Mouse (Mus musculus): ENCODE results near the gene P2rx7. TPM values are rescaled to one million over a fixed set of nuclear protein-coding genes. Genes with fewer than 3 reads are reported as not detected.

The P2rx7 gene
- polyA plus RNA-seq, 1 experiment: 5.3 TPM

DNA sequence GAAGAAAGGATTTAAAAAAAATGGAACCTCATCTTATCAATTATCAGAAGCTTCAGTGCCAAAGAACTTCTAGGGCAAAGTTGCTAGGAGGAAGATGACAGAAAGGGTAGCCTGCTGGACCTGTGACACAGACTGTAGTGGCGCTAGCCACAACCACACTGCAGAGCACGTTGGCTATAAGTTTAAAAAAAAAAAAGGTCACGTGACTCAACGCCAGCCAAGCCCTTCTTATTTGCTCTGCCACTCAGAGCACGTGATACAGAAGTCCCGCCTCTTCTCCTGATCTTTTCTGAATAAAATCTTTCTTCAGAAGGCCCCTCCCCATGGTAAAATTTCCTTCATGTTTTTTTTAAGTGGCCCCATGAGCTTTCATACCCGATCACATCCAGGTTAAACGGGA lies 8.5 kb upstream of the P2rx7 start:
- H3K36me3 ChIP-seq (ENCODE audit: control insufficient read depth, insufficient read depth, low read length): no peaks in the 10 kb centered on the region
- no peak for DNase-seq
- H3K4me3 ChIP-seq (ENCODE audit: insufficient read depth, low read depth, low read length): no peak overlapping the region
- no peaks in the 10 kb centered on the region for H3K27me3 ChIP-seq (replicated peaks; ENCODE audit: control insufficient read depth, insufficient read depth, low read length)
- WGBS: 85% methylated on average over 8 of the region's 8 CpGs
- TF ChIP-seq CTCF (conservative IDR thresholded peaks at IDR 0.05; ENCODE audit: insufficient read depth, insufficient read length, low read depth, low read length) (no peak), POLR2A (IDR thresholded peaks at IDR 0.05; ENCODE audit: low read depth, low read length) (no peak)
- H3K4me1 ChIP-seq (ENCODE audit: control insufficient read depth, insufficient read depth, low read length): no peaks in the 10 kb centered on the region
- H3K27ac ChIP-seq (ENCODE audit: insufficient read depth, low read depth, low read length): no peak overlapping the region

DNA sequence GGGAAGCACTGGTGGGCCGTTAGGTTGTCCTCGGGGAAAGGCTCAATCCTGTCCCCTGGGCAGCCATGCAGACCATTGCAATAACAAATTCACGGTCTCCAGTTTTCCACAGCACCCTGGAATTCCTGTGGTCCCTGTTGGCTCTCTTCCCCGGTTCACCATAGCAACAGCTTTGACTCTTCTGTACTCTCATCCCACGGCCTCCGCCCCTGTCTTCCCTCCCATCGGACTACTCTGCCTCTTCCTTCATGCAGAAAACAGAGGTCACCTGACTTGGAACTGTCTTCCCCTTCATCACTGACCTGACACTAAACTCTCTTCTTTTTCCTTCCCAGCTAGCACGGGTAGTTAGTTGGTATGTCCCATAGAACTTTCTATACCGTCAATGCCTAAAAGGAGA lies 7.4 kb upstream of the P2rx7 start:
- TF ChIP-seq POLR2A (IDR thresholded peaks at IDR 0.05; ENCODE audit: low read depth, low read length) (no peak), CTCF (conservative IDR thresholded peaks at IDR 0.05; ENCODE audit: insufficient read depth, insufficient read length, low read depth, low read length) (no peak)
- no peaks in the 10 kb centered on the region for H3K36me3 ChIP-seq (ENCODE audit: control insufficient read depth, insufficient read depth, low read length)
- H3K4me3 ChIP-seq (ENCODE audit: insufficient read depth, low read depth, low read length): no peak overlapping the region
- DNase-seq: peak; percentile 27
- H3K4me1 ChIP-seq (ENCODE audit: control insufficient read depth, insufficient read depth, low read length): no peaks in the 10 kb centered on the region
- WGBS: 36% methylated on average over 9 of the region's 9 CpGs
- no peak overlapping the region for H3K27ac ChIP-seq (ENCODE audit: insufficient read depth, low read depth, low read length)
- H3K27me3 ChIP-seq (replicated peaks; ENCODE audit: control insufficient read depth, insufficient read depth, low read length): no peaks in the 10 kb centered on the region

DNA sequence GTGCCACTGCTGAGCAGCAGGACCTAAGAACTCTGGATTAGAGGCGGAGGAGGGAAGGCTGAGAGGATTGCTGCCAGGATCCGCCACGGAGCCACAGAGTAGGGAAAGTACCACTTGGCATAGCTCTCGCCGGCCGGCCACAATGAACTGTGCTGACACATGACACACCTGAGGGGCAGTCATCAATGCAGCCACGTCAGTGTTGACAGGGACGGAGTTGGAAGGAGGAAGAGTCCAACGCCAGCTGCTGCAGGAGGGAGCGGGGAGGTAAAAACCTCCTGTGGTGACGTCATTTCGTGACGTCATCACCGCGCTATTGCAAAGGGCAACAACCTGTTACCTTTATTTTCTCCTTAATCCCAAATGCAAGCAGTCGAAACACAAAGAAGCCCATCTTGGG lies 6.8 kb upstream of the P2rx7 start:
- TF ChIP-seq CTCF (conservative IDR thresholded peaks at IDR 0.05; ENCODE audit: insufficient read depth, insufficient read length, low read depth, low read length) (no peak), POLR2A (IDR thresholded peaks at IDR 0.05; ENCODE audit: low read depth, low read length) (no peak)
- H3K4me3 ChIP-seq (ENCODE audit: insufficient read depth, low read depth, low read length): no peak overlapping the region
- no peaks in the 10 kb centered on the region for H3K4me1 ChIP-seq (ENCODE audit: control insufficient read depth, insufficient read depth, low read length)
- WGBS: 37% methylated on average over 16 of the region's 16 CpGs
- H3K27ac ChIP-seq (ENCODE audit: insufficient read depth, low read depth, low read length): no peak overlapping the region
- H3K36me3 ChIP-seq (ENCODE audit: control insufficient read depth, insufficient read depth, low read length): no peaks in the 10 kb centered on the region
- no peaks in the 10 kb centered on the region for H3K27me3 ChIP-seq (replicated peaks; ENCODE audit: control insufficient read depth, insufficient read depth, low read length)
- DNase-seq: no peak

DNA sequence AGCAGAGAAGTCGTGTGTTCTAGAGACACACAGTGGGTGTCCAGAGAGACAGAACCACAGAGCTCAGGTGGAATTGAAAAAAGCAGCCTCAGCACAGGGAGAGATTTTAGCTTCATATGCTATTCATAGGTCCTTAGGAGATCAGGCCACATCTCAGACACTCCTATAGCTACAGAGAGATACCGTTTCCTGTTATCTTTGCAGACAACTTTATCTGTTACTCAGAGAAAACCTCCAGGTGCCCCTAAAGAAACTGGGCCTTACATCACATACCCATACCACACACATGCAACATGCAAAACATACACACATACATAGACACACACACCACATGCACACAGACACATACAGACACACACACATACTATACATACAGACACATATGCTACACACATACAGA lies 5.4 kb upstream of the P2rx7 start:
- no peak overlapping the region for H3K27ac ChIP-seq (ENCODE audit: insufficient read depth, low read depth, low read length)
- no peak overlapping the region for H3K4me3 ChIP-seq (ENCODE audit: insufficient read depth, low read depth, low read length)
- no peaks in the 10 kb centered on the region for H3K27me3 ChIP-seq (replicated peaks; ENCODE audit: control insufficient read depth, insufficient read depth, low read length)
- WGBS: 88% methylated on average over 2 of the region's 2 CpGs
- no peak for DNase-seq
- no peaks in the 10 kb centered on the region for H3K36me3 ChIP-seq (ENCODE audit: control insufficient read depth, insufficient read depth, low read length)
- no peaks in the 10 kb centered on the region for H3K4me1 ChIP-seq (ENCODE audit: control insufficient read depth, insufficient read depth, low read length)
- TF ChIP-seq CTCF (conservative IDR thresholded peaks at IDR 0.05; ENCODE audit: insufficient read depth, insufficient read length, low read depth, low read length): no peak
- no peak for TF ChIP-seq POLR2A (IDR thresholded peaks at IDR 0.05; ENCODE audit: low read depth, low read length)

DNA sequence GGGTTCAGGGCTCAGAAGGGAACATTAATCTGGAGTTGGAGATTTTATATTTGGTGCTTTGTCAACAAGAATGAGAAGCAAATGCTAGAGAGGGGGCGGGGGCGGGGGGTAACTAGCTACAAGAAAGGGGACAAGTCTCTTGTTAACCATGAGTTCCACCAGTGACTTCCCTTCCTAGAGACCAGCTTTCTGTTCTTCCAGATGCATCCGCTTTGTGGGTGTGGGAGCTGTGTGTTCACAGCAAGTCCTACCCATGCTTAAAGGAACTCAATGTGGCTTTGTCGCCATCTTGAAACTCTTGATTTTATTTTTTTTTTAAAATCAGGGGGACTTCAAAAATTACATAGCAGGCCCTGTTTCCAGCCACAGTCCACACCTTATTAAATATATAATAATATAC lies 4.2 kb upstream of the P2rx7 start:
- no peak for TF ChIP-seq POLR2A (IDR thresholded peaks at IDR 0.05; ENCODE audit: low read depth, low read length)
- TF ChIP-seq CTCF (conservative IDR thresholded peaks at IDR 0.05; ENCODE audit: insufficient read depth, insufficient read length, low read depth, low read length): no peak
- Histone ChIP-seq H3K27ac (ENCODE audit: insufficient read depth, low read depth, low read length) (no peak overlapping the region), H3K4me3 (ENCODE audit: insufficient read depth, low read depth, low read length) (no peak overlapping the region), H3K4me1 (ENCODE audit: control insufficient read depth, insufficient read depth, low read length) (no peaks in the 10 kb centered on the region), H3K27me3 (replicated peaks; ENCODE audit: control insufficient read depth, insufficient read depth, low read length) (no peaks in the 10 kb centered on the region), H3K36me3 (ENCODE audit: control insufficient read depth, insufficient read depth, low read length) (no peaks in the 10 kb centered on the region)
- no peak for DNase-seq
- 90% methylated on average over 4 of the region's 4 CpGs for WGBS

DNA sequence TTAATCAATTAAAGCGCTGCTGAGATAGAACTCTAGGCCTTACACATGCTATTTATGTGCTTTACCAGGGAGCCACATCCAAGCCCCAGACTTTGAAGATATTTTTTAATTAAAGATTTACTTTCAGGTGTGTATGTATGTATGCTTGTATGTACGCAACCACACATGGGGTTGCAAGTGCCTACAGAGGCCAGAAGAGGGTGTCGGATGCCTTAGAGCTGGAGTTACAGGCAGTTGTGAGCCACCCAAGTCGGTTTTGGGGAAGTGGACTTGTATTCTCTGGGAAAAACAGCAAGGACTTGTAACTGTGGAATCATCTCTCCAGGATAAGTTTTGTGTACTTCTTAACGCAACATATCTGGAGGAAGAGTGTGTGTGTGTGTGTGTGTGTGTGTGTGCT lies 3.7 kb upstream of the P2rx7 start:
- no peak for TF ChIP-seq POLR2A (IDR thresholded peaks at IDR 0.05; ENCODE audit: low read depth, low read length)
- TF ChIP-seq CTCF (conservative IDR thresholded peaks at IDR 0.05; ENCODE audit: insufficient read depth, insufficient read length, low read depth, low read length): peak; percentile 26; the same call in 1 of the 2 replicates
- no peak for DNase-seq
- H3K36me3 ChIP-seq (ENCODE audit: control insufficient read depth, insufficient read depth, low read length): no peaks in the 10 kb centered on the region
- H3K27ac ChIP-seq (ENCODE audit: insufficient read depth, low read depth, low read length): no peak overlapping the region
- no peaks in the 10 kb centered on the region for H3K27me3 ChIP-seq (replicated peaks; ENCODE audit: control insufficient read depth, insufficient read depth, low read length)
- H3K4me1 ChIP-seq (ENCODE audit: control insufficient read depth, insufficient read depth, low read length): no peaks in the 10 kb centered on the region
- WGBS: 88% methylated on average over 5 of the region's 5 CpGs
- H3K4me3 ChIP-seq (ENCODE audit: insufficient read depth, low read depth, low read length): no peak overlapping the region

DNA sequence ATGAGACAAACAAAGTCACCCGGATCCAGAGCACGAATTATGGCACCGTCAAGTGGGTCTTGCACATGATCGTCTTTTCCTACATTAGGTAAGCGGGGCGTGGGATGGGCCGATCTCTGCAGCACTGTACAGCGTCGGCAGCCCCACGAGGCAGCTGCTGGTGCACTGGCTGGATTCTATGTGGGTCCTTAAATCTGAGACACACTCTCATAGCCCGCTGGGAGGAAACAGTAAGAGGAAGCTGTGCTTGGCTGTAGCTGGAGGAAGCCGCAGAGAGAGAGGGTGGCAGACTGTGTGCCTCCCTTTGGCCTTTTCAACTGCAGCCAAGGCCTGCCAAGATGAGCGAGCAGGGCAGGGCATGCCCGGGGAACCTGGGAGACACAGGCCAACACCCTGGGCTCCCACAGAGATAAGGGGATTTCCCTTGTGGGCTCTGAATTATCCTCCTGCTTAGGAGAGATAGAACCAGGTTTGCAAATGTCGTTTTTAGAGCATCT lies 448 bp downstream of the P2rx7 start:
- Histone ChIP-seq H3K4me1 (ENCODE audit: control insufficient read depth, insufficient read depth, low read length) (no peaks in the 10 kb centered on the region), H3K36me3 (ENCODE audit: control insufficient read depth, insufficient read depth, low read length) (no peaks in the 10 kb centered on the region), H3K27me3 (replicated peaks; ENCODE audit: control insufficient read depth, insufficient read depth, low read length) (no peaks in the 10 kb centered on the region), H3K27ac (ENCODE audit: insufficient read depth, low read depth, low read length) (peak overlapping the region; percentile 2; the same call in 1 of the 2 replicates), H3K4me3 (ENCODE audit: insufficient read depth, low read depth, low read length) (peak overlapping the region; percentile 35)
- 46% methylated on average over 15 of the region's 15 CpGs for WGBS
- peak; percentile 38 for DNase-seq
- TF ChIP-seq CTCF (conservative IDR thresholded peaks at IDR 0.05; ENCODE audit: insufficient read depth, insufficient read length, low read depth, low read length) (no peak), POLR2A (IDR thresholded peaks at IDR 0.05; ENCODE audit: low read depth, low read length) (no peak)
